Mouse (Mus musculus) C3H10T1/2 (cell line): ENCODE data around the gene Smg7. TPM values are rescaled to one million over a fixed set of nuclear protein-coding genes. Genes with fewer than 3 reads are reported as not detected.

Experiments used
- polyA plus RNA-seq, 2 experiments: library from polyadenylated mRNA; unstranded; fragments of >200 nt; fragmentation: generic; extraction: Trizol; gene quantifications; one replicate each; pipeline ENCODE4 v1.2.1; 2012; ENCODE audit warnings: missing spikeins in 2 of 2

The Smg7 gene
- polyA plus RNA-seq: 10 to 100 TPM in 1 of 2 experiments, 1 to 10 TPM in 1; 1.2 to 12.5 TPM

DNA sequence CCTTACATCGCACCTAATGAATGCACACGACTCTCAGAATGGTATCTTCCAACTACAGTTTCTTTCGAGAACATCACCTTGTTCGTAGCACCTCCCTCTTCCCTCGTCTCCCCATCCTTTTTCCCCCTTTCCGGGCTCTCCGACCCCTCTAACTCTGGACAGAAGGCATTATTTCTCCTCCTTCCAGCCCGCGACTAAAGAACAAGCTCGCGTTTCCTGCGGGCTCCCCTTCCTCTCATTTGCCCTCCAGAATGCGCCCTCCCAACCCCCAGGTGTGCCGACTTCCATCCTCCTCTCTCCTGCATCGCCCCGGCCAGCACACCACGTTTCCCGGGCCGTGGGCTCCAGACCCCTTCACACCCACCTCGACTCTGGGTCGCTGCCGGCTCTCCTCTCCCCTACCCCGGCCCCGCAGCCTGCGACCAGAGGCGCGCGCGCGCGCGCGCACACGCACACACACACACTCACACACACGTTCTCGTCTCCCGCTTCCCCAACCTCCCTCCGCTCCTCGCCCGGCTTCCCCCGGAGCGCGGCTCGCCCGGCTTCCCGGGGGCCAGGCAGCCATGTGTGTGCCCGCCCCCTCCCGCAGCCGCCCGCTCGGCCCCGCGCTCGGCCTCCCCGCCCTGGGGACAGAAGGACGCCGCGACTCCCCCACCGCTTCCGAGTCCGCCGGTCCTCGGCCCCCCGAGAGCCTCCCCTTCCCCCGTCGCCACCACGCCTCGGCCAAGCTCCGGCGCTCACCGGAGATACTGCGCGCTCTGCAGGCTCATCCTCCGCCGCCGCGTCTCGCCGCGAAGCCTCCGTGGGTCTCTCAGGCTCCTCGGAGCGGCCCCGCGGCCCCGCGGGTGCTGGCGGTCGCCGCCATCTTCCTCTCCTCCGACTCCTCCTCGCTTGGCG is at the start of gene Smg7:
Smg7 (minus strand) TSS at position 882 of the 900 bp plus-strand sequence.

DNA sequence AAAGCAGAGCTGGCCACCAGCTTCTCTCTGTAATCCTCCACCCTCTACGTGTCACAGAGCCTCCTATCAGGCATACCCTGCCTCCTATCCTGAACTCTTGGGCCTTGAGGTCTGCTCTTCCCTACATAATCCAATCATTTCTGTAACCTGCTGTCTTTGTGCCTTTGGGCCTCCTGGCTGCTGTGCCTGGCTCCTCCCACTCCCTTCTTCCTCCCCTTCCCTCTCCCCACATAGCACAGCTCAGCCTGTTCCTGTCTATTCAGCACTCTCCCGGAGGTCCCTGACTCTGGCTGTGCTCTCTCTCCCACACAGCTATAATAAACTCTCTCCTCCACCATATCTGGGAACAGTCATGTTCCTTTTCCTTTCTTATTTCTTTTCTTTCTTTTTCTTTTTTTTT is 102.5 kb downstream of the Smg7 start, which contains the start of gene Ncf2:
Ncf2 (plus strand) TSS at position 298 of the 400 bp plus-strand sequence.

Other genes with a start within 250 kb of the Smg7 start
- gene Apobec4, start 152.1 kb downstream of the Smg7 start, polyA plus RNA-seq: under 1 TPM in 1 of 2 experiments, not detected in 1; 0.05 TPM
- gene Rgl1, start 136.3 kb downstream of the Smg7 start, polyA plus RNA-seq: 10 to 100 TPM; 12.4 to 19.9 TPM
- 10 to 100 TPM; 23.8 to 84.2 TPM for gene Arpc5, start 136.1 kb downstream of the Smg7 start, polyA plus RNA-seq
- gene Ncf2, start 102.5 kb downstream of the Smg7 start, polyA plus RNA-seq: under 1 TPM in 1 of 2 experiments, not detected in 1; 0.05 TPM
- gene Nmnat2, start 52.3 kb upstream of the Smg7 start, polyA plus RNA-seq: 1 to 10 TPM in 1 of 2 experiments, under 1 TPM in 1; 0.90 to 4.6 TPM